Mouse (Mus musculus): ENCODE data around the gene Olfr698. TPM values are rescaled to one million over a fixed set of nuclear protein-coding genes. Genes with fewer than 3 reads are reported as not detected.

Olfr698 gene
- polyA plus RNA-seq, 1 experiment from 2014 or later = not detected

Other genes with a start within 250 kb of the Olfr698 start
- gene Olfr693, start 74.8 kb downstream of the Olfr698 start, polyA plus RNA-seq (2016; fragmentation: Nextera tagmentation; extraction: Ambion mirVana) = not detected in 2 replicates
- not detected in 2 replicates for gene Olfr694, start 63.6 kb downstream of the Olfr698 start, polyA plus RNA-seq (2016; fragmentation: Nextera tagmentation; extraction: Ambion mirVana)
- not detected in 2 replicates for gene Olfr695, start 39.0 kb downstream of the Olfr698 start, polyA plus RNA-seq (2016; fragmentation: Nextera tagmentation; extraction: Ambion mirVana)
- not detected in 2 replicates for gene Olfr697, start 13.0 kb downstream of the Olfr698 start, polyA plus RNA-seq (2016; fragmentation: Nextera tagmentation; extraction: Ambion mirVana)
- not detected in 2 replicates for gene Olfr699, start 37.8 kb upstream of the Olfr698 start, polyA plus RNA-seq (2016; fragmentation: Nextera tagmentation; extraction: Ambion mirVana)
- not detected in 2 replicates for gene Olfr700, start 53.4 kb upstream of the Olfr698 start, polyA plus RNA-seq (2016; fragmentation: Nextera tagmentation; extraction: Ambion mirVana)
- not detected in 2 replicates for gene Olfr701, start 58.7 kb upstream of the Olfr698 start, polyA plus RNA-seq (2016; fragmentation: Nextera tagmentation; extraction: Ambion mirVana)
- gene Olfr702, start 78.5 kb upstream of the Olfr698 start, polyA plus RNA-seq (2016; fragmentation: Nextera tagmentation; extraction: Ambion mirVana) = not detected in 2 replicates
- not detected in 2 replicates for gene Olfr703, start 88.0 kb upstream of the Olfr698 start, polyA plus RNA-seq (2016; fragmentation: Nextera tagmentation; extraction: Ambion mirVana)
- gene Olfr704, start 107.8 kb upstream of the Olfr698 start, polyA plus RNA-seq (2016; fragmentation: Nextera tagmentation; extraction: Ambion mirVana) = not detected in 2 replicates
- gene Olfr705, start 121.5 kb upstream of the Olfr698 start, polyA plus RNA-seq (2016; fragmentation: Nextera tagmentation; extraction: Ambion mirVana) = not detected in 2 replicates
- gene Olfr706, start 132.8 kb upstream of the Olfr698 start, polyA plus RNA-seq (2016; fragmentation: Nextera tagmentation; extraction: Ambion mirVana) = not detected in 2 replicates
- gene Olfr707, start 145.8 kb upstream of the Olfr698 start, polyA plus RNA-seq (2016; fragmentation: Nextera tagmentation; extraction: Ambion mirVana) = not detected in 2 replicates
- gene Olfr1532-ps1, start 152.6 kb upstream of the Olfr698 start, polyA plus RNA-seq (2016; fragmentation: Nextera tagmentation; extraction: Ambion mirVana) = not detected in 2 replicates
- gene Olfr709-ps1, start 176.8 kb upstream of the Olfr698 start, polyA plus RNA-seq (2016; fragmentation: Nextera tagmentation; extraction: Ambion mirVana) = not detected in 2 replicates
- gene Olfr710, start 192.9 kb upstream of the Olfr698 start, polyA plus RNA-seq (2016; fragmentation: Nextera tagmentation; extraction: Ambion mirVana) = not detected in 2 replicates
- not detected in 2 replicates for gene Olfr6, start 208.5 kb upstream of the Olfr698 start, polyA plus RNA-seq (2016; fragmentation: Nextera tagmentation; extraction: Ambion mirVana)
- not detected in 2 replicates for gene Olfr711, start 220.1 kb upstream of the Olfr698 start, polyA plus RNA-seq (2016; fragmentation: Nextera tagmentation; extraction: Ambion mirVana)

Measured in midbrain, embryonic 12.5 days (tissue).